Mouse (Mus musculus): ENCODE data around the gene 4930558C23Rik.
A peak's percentile ranks its signal among the peaks of the same experiment; 100 is the strongest.
"Not testable (repeated sequence)": the region's sequence is repeated elsewhere in the genome, so short reads cannot be mapped to it uniquely, and the experiment has no call there.

4930558C23Rik gene

DNA sequence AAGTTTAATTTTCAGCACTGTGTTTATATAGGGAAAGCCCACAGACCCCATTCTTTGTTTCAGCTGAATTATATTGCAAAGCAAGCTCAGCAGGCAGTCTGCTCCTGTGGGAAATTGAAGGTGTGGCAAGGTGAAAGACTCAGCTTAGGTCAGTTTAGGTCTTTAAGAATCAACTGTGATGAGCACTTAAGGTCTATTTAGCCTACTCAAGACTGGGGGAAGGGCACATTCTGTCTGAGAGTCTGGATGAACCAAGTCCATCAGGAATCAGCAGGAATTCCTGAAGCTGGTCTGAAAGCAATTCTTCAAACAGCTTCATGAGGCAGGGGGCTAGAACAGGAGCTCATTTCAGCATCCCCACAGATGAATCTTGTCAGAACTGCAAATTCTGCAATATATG is 32.5 kb downstream of the 4930558C23Rik start:
- no peak for DNase-seq

DNA sequence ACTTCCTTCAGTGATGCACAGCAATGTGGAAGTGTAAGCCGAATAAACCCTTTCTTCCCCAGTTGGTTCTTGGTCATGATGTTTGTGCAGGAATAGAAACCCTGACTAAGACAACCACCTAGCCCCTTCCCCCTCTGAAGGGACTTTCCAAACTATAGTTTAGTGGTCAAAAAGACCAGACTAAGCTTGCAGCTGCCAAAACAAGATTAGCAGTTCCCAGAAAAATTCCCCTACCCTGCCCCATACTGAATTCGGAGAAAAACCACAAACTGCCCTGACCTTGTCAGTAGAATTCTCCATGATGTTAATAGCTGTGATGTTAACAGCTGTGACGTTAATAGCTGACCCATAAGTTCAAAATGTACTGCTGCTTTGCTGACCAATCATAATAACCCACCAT is 42.4 kb downstream of the 4930558C23Rik start:
- DNase-seq, result not testable (repeated sequence)

DNA sequence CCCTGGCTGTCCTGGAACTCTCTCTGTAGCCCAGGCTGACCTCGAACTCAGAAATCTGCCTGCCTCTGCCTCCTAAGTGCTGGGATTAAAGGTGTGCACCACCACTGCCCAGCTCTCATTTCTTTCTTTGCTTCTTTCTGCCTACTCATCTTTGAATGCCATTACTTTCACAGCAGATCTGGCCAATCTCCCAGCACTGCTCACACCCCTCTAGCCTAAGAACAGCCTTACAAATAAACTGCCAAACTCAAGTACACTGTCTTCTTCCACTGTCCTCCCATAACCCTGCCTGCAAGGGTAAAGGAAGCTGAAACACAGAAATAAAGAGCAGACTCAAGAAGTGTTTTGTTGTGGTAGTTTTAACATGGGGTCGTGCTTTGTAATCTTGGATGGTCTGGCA is 44.9 kb downstream of the 4930558C23Rik start:
- no peak for DNase-seq

DNA sequence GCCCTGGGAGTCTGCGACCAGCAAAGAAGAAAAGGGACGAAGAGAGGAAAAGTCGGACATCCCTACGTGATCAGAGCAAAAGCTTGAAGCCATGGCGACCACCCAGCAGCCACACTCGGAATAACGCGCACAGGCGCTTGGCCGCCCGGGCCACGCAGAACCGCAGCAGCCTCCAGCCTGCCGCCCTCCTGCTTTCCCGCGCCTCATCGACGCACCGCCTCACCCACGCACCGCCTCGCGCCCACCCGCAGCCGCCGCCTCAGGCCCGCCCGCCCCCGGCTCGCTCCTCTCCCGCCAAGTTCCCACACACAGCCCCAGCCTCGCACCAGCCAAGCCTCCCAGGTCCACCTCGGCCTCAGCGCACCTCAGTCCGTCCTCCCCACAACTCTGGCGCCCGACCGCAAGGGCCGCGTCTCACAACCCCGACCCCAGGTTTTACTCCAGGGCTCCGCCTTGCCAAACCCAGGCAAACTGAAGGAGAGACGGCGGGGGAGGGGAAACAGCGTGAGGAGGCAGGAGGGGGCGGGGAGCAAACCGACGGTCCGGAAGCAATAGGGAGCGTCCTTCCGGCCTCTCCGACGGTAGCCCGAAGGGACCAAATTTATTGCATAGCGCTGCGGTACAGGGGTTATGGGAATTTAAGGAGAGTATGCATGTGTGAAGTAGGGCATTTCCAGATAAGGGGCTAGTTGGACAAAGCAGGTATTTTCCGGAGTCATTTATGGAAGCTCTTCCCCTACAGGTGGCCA is 45.8 kb downstream of the 4930558C23Rik start, which contains the start of gene Setdb1:
TSS of gene Setdb1 (minus strand) at position 502 of the 749 bp plus-strand sequence.
- peak; percentile 97 for DNase-seq

DNA sequence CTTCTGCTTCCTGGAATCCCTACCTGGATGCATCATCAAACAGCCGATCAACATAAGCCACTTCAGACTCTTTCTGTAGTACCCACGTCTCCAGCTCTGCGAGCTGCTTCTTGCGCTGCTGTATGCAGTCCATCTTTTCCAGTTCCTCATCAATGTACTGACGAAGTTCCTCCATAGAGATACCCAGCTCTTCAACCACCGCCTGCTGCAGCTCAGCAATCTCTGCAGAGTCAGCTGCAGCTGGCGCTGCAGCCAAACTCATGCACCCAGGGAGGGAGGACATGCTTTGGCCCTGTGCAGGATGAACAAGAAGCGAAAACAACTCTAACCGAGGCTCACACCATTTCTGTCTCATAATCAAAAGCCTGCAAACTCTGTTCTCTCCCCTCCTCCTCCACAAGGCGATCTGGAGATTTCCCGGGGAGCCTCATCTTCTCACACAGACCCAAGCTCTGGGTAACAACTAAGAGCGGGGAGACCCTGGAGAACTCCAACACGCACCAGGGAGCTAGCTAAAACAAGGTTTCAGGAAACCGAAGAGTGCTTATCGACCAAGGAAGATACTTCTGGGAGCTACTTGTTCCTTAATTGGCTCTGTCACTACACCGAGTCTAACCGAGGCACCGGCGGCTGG is 46.6 kb downstream of the 4930558C23Rik start:
- not testable (repeated sequence) for DNase-seq

DNA sequence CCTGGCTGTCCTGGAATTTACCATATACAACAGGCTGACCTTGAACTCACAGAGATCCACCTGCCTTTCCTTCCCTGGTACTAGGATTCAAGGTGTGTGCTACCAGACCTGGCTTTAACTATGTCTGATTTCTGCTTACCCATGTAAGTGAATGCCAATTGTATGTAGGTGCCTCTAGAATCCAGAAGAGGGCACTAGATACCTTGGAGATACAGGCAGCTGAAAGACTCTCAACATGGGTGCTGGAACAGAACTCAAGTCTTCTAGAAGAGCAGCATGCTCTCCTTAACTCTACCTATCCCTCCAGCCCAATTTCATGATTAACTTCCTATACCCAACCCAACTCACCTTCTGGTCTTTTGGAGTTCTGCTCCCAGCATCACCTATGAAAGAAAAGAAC is 53.1 kb downstream of the 4930558C23Rik start:
- DNase-seq, result peak; percentile 16

DNA sequence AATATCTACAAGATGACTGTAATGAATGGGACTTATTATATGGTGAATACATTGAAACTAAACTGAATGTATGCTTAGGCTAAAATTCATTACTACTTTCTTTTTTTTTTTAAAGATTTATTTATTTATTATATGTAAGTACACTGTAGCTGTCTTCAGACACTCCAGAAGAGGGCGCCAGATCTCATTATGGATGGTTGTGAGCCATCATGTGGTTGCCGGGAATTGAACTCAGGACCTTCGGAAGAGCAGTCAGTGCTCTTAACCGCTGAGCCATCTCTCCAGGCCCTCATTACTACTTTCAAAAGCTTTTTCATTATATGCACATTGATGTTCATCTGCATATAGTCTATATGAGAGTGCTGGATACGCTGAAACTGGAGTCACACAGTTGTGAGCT is 54.3 kb downstream of the 4930558C23Rik start:
- DNase-seq, result not testable (repeated sequence)

DNA sequence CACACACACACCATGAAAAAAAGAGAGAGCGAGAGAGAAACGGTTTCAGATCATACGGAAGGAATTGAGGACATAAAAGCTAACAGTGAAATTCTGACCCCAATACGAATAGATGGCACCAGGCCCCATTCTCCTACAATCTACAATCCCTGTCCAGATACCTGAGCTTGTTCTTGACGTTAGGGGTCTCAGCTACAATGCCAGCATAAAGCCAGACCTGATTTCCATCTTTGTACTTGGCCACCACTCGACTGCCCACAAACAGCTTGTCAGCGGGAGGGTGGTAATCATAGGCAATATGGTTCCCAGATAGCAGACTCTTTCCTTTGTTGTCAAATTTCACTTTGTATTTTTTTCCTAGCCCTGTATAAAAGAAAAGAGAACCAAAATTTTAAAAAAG is 56.2 kb downstream of the 4930558C23Rik start:
- DNase-seq, result no peak

DNA sequence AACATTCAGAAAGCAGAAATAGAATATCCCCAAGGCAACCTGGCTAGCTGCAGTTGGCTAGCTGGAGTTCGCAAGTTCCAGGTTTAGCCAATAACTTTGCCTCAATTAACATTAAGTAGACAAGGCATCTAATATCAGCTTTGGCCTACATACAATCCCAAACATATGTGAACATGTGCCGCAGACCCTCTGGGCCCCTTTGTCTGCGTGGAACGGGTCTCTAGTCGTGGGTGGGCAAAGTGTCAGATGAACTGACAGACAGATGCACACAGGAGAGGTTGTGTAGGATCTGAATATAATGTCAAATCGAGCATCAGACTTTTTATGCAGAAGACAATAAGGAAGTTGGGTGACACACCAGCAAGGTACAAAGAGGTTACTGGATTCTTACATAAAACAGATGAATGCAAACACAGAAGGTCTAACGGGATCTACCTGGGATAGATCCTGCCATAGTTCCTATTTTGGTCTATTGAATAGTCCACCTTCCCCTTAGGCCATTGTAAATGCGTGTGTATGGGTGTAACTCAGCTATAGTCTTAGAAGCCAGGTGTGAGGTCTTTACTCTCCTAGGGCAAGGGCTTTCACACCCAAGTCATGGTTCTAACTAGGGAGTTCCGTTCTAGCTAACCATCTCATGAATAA is 59.2 kb downstream of the 4930558C23Rik start:
- not testable (repeated sequence) for DNase-seq

DNA sequence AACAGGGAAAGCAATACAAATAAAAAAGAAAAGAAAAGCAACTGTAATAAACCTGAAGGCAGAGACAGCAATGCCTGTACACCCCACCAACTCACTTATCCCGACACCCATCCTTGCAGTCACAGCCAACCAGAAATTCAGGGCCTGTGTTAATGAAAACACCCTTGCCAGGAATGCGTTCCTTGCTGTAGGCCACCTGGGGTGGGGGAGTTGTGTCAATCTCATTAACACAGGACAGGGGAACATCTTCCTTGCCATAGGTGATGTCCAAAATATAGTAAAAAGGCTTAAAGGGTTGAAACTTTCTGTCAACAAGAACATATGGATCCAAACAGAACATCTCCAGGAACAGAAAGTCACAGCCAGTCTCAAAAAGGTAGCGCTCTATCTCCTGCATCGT is 64.4 kb downstream of the 4930558C23Rik start:
- no peak for DNase-seq

DNA sequence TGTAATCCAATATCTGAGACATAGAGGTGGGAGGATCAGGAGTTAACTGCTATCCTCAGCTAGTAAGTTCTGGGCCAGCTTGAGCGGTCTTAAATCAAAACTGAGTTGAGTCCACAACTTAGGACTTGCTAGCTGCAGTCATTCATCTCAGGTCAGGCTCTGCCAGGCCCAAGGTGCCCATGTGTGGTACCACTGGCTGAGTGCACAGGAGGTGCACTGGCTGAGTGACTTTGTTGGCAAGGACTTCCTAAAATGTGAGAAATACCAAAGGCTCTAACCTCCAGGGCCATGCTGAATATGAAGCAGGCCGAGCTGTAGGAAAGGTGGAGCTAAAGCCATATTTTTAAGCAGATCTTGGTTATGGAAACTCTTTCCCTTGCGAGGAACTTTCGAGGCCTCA is 65.3 kb downstream of the 4930558C23Rik start:
- DNase-seq, result no peak
